Mouse (Mus musculus) liver, adult 2 months (tissue): ENCODE measurements around the gene Hic1. TPM values are rescaled to one million over a fixed set of nuclear protein-coding genes. Genes with fewer than 3 reads are reported as not detected.

Experiments
- DNase-seq: peaks from one replicate; pipeline ENCODE4 v3.0.0-alpha.2; 2011; ENCODE audit warnings: low read depth, low spot score; ENCODE audit errors: extremely low read depth
- H3K27ac ChIP-seq: fragments of 200-500 bp; replicated peaks from 2 replicates; pipeline ENCODE4 v1.5.1; 2012; ENCODE audit warnings: low read depth, mild to moderate bottlenecking, control low read depth, inconsistent platforms, low read length; ENCODE audit not compliant: insufficient read depth
- H3K27me3 ChIP-seq: fragments of 200-500 bp; 2 replicates; pipeline ENCODE4 v1.6.1; 2012; ENCODE audit warnings: mild to moderate bottlenecking, moderate library complexity, low read length, inconsistent platforms; ENCODE audit not compliant: control insufficient read depth, insufficient read depth
- H3K36me3 ChIP-seq: fragments of 200-500 bp; 2 replicates; pipeline ENCODE4 v1.6.1; 2012; ENCODE audit warnings: low read length, inconsistent platforms; ENCODE audit not compliant: control insufficient read depth, insufficient read depth
- H3K4me1 ChIP-seq: fragments of 200-500 bp; 2 replicates; pipeline ENCODE4 v1.6.1; 2011; ENCODE audit warnings: low read length; ENCODE audit not compliant: control insufficient read depth, insufficient read depth
- H3K4me3 ChIP-seq: fragments of 200-500 bp; 2 replicates; pipeline ENCODE4 v1.5.1; 2011; ENCODE audit warnings: low read depth, mild to moderate bottlenecking, control low read depth, low read length, moderate library complexity; ENCODE audit not compliant: insufficient read depth
- H3K79me2 ChIP-seq: fragments of 200-500 bp; 2 replicates; pipeline ENCODE4 v1.6.1; 2012; ENCODE audit warnings: inconsistent platforms, mild to moderate bottlenecking, low read length, moderate library complexity; ENCODE audit not compliant: control insufficient read depth, insufficient read depth
- H3K9ac ChIP-seq: fragments of 200-500 bp; 2 replicates; pipeline ENCODE4 v1.6.1; 2012; ENCODE audit warnings: low read depth, mild to moderate bottlenecking, control low read depth, inconsistent platforms, low read length
- CTCF ChIP-seq: fragments of 200-500 bp; IDR thresholded peaks from 2 replicates; pipeline ENCODE4 v1.5.1; 2011; ENCODE audit warnings: low read depth, low read length, control low read depth
- POLR2A ChIP-seq: fragments of 200-500 bp; IDR thresholded peaks from 2 replicates; pipeline ENCODE4 v1.6.1; 2011; ENCODE audit warnings: low read length, control low read depth; ENCODE audit not compliant: insufficient read depth; ENCODE audit errors: extremely low read depth
- WGBS: fragments of 180-500 bp; shearing (Covaris S2); methylation state at CpG from one replicate; pipeline ENCODE4 v1.1.7; 2018; 5-methylcytosine and 5-hydroxymethylcytosine counted together
- polyA plus RNA-seq: library from polyadenylated mRNA; depleted of rRNA; stranded (reverse); fragments of >200 nt; gene quantifications from 2 replicates; pipeline ENCODE4 v1.2.3, GENCODE M21; 2012
- total RNA-seq: library from RNA; depleted of rRNA; stranded (reverse); fragments of >200 nt; gene quantifications from 2 replicates; pipeline ENCODE4 v1.2.3, GENCODE M21; 2014

The Hic1 gene
- total and polyA plus RNA-seq, 2 experiments: 1.1 to 3.8 TPM

GRCm38 (mm10) chr11:75148332-75149035 lies 20.8 kb downstream of the Hic1 start:
- H3K36me3 ChIP-seq: peaks cover 12% of the 10 kb centered on the region; the same call in 1 of the 2 replicates
- TF ChIP-seq CTCF (no peak), POLR2A (no peak)
- H3K4me1 ChIP-seq: peaks cover 7% of the 10 kb centered on the region; the same call in 1 of the 2 replicates
- no peak overlapping the region for H3K27ac ChIP-seq
- no peak overlapping the region for H3K9ac ChIP-seq
- 95% methylated on average over 11 of the region's 11 CpGs for WGBS
- no peaks in the 10 kb centered on the region for H3K79me2 ChIP-seq
- no peak overlapping the region for H3K4me3 ChIP-seq
- H3K27me3 ChIP-seq: no peaks in the 10 kb centered on the region
- DNase-seq: no peak

- Histone ChIP-seq H3K36me3 (peaks cover 17% of the 10 kb centered on the region), H3K27me3 (no peaks in the 10 kb centered on the region), H3K4me1 (peaks cover 7% of the 10 kb centered on the region; the same call in 1 of the 2 replicates), H3K9ac (no peak overlapping the region), H3K79me2 (no peaks in the 10 kb centered on the region), H3K4me3 (no peak overlapping the region), H3K27ac (no peak overlapping the region)
- WGBS: 34% methylated on average over 3 of the region's 3 CpGs
- TF ChIP-seq POLR2A: no peak
- no peak for TF ChIP-seq CTCF
- DNase-seq: no peak
These were observed 21.5 kb downstream of the Hic1 start for GRCm38 (mm10) chr11:75147846-75148168.

GRCm38 (mm10) chr11:75147106-75147845 lies 22.0 kb downstream of the Hic1 start:
- H3K36me3 ChIP-seq: peaks cover 18% of the 10 kb centered on the region
- DNase-seq: no peak
- H3K27ac ChIP-seq: no peak overlapping the region
- H3K27me3 ChIP-seq: no peaks in the 10 kb centered on the region
- TF ChIP-seq POLR2A: no peak
- no peak for TF ChIP-seq CTCF
- H3K4me1 ChIP-seq: peaks cover 7% of the 10 kb centered on the region; the same call in 1 of the 2 replicates
- H3K79me2 ChIP-seq: no peaks in the 10 kb centered on the region
- WGBS: 41% methylated on average over 11 of the region's 11 CpGs
- H3K4me3 ChIP-seq: no peak overlapping the region
- H3K9ac ChIP-seq: no peak overlapping the region

GRCm38 (mm10) chr11:75145841-75146240 lies 23.5 kb downstream of the Hic1 start:
- WGBS: 94% methylated on average over 2 of the region's 2 CpGs
- peaks cover 7% of the 10 kb centered on the region; the same call in 1 of the 2 replicates for H3K4me1 ChIP-seq
- TF ChIP-seq CTCF: no peak
- TF ChIP-seq POLR2A: no peak

GRCm38 (mm10) chr11:75142749-75143148 lies 26.6 kb downstream of the Hic1 start:
- H3K36me3 ChIP-seq: peaks cover 13% of the 10 kb centered on the region
- H3K4me3 ChIP-seq: no peak overlapping the region
- DNase-seq: no peak
- 89% methylated on average over 4 of the region's 4 CpGs for WGBS
- no peaks in the 10 kb centered on the region for H3K27me3 ChIP-seq
- H3K79me2 ChIP-seq: no peaks in the 10 kb centered on the region
- H3K27ac ChIP-seq: no peak overlapping the region
- H3K4me1 ChIP-seq: peaks cover 15% of the 10 kb centered on the region
- no peak overlapping the region for H3K9ac ChIP-seq
- TF ChIP-seq CTCF: no peak
- no peak for TF ChIP-seq POLR2A

More at GRCm38 (mm10) chr11:75145841-75146240, 23.5 kb downstream of the Hic1 start:
- Histone ChIP-seq H3K79me2 (no peaks in the 10 kb centered on the region), H3K36me3 (peaks cover 18% of the 10 kb centered on the region), H3K27me3 (no peaks in the 10 kb centered on the region), H3K9ac (no peak overlapping the region), H3K27ac (no peak overlapping the region), H3K4me3 (no peak overlapping the region)
- DNase-seq: no peak
